Mouse (Mus musculus) frontal cortex, adult (tissue): ENCODE measurements around the gene Muc3.

ENCODE experiments used
- ATAC-seq: cut with Nextera tagmentation; 2 replicates; pipeline ENCODE4 v1.9.2; 2017; ENCODE audit warnings: mild to moderate bottlenecking, moderate library complexity, mixed read lengths; ENCODE audit not compliant: low TSS enrichment

The Muc3 gene

DNA sequence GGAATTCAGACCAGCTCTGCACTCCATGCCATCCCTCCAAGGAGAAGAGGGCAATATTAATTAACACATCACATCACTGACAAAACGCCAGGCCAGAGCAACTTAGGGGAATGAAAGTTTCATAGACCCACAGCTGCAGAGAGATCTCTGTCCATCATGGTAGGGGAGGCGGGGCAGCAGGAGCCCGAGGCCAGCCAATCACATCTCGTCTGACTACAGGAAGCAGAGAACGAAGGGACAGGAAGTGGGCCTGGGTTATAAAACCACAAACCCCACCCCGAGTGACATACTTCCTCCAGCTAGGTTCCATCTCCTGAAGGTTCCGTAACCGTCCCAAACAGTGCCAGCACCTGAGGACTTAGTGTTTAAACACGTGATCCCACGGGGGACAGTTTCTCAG is 54.0 kb downstream of the Muc3 start:
- no peak for ATAC-seq

DNA sequence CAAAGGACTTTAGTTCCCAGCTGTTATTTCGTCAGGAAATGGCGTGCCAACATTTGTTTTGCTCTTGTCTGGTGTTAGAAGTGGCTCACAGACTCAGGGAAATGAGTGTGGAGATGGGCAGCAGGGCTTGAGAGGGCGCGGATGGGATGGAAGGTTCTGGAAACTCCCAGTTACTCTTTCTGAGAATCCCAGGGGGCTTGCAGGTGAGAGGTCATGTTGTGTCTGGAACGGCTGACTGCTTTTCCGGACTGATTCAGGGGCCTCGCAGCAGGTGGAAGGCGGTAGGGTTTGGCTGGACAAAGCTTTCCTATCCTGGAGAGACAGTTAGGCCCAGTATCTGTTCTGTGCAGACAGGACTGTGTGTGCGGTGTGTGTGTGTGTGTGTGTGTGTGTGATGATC is 55.4 kb downstream of the Muc3 start:
- no peak for ATAC-seq

DNA sequence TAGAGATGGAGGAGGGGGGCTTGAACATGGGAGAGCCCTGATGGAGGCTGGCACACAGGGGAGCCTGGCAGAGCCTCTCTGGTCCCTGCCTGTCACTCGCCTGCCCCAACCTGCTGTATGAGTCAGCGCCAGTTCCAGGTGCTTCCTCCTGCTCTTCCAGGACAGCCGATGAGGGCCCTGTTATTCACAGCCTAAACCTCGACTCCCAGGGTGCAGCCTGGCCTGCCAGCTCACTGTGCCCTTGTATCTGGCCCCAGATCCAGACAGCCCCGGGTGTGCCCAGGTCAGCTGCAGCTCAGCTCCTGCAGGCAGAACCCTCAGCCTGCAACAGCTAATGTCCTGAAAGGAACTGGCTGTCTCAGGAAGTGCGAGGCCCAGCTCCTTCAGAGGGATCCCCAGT is 57.6 kb downstream of the Muc3 start:
- no peak for ATAC-seq

DNA sequence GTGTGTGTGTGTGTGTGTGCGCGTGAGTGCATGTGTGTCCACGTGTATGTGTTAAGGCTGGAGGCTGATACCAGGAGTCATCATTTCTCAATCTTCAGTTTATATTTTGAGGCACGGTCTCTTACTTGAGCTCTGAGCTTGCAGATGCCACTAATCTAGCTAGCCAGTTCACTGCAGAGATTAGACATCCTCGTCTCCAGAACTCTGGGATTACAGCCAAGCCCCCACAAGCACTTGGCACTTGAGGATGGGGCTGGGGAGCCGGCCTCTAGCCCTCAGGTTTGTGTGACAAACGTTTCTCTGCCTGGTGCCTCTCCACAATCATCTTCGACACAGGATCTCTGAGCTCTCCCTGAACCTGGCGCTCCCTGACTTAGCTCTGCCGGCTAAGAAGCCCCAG is 58.3 kb downstream of the Muc3 start:
- ATAC-seq, result no peak

DNA sequence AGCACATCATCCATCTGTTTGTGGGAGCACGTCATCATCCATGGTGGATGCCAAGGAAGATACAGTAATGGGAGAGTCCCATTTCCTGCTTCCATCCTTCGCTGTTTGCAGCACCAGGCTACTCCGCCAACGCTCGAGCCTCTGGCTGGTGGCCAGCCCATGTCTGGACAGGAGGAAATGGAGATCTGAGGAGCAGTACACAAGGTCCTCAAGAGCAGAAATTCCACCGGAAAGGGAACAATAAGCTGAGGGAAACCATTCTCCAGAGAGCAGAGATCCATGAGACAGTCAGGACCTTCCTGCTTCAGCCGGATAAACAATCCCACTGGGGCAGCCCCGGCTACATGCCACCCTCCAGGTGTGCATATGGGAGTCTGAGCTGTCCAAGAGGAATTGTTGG is 61.7 kb downstream of the Muc3 start:
- no peak for ATAC-seq

DNA sequence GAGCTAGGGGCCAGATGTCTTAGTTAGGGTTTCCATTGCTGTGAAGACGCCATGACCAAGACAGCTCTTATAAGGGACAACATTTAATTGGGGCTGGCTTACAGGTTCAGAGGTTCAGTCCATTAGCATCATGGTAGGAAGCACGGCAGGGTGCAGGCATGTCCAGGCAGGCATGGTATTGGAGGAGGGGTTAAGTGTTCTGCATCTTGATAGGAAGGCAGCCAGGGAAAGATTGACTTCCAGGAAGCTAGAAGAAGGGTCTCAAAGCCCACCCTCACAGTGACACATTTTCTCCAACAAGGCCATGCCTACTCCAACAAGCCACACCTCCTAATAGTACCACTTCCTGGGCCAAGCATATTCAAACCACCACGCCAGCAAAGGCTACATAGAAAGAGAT is 63.4 kb downstream of the Muc3 start:
- no peak for ATAC-seq

DNA sequence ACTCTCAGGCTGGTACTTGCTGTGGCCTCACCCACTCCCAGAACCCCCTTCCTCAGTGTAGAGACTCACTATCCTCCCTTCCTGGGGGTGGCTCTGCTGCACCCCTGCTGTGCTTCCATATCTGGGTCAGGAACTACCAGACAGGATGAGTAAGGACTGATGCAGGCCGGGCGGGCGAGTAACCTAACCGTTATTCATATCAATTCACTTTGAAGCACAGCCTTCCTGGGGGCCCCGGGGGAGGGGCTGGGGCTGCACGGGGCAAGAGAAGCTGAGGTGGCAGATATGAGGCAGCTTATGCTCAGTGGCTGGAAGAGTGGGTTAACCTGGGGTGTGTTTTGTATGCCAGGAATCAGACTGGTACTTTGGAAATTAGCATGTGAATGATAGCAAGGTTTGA is 64.1 kb downstream of the Muc3 start:
- no peak for ATAC-seq
